Mouse (Mus musculus) neural tube, embryonic 11.5 days (tissue): ENCODE measurements at regions not wholly inside any gene's neighbourhood (a gene's known extent, or its start where the extent isn't known, plus 50 kb on each side); places are given as distances from the start of the nearest gene placed in this dataset.

Experiments used
- ATAC-seq: fragments of 200-750 bp; cut with Nextera tagmentation; 2 replicates; pipeline ENCODE4 v1.8.0; 2017; ENCODE audit warnings: moderate number of reproducible peaks, mild to moderate bottlenecking, moderate TSS enrichment, moderate library complexity; ENCODE audit not compliant: insufficient read depth, low FRiP score, low TSS enrichment
- DNase-seq: peaks from one replicate; pipeline ENCODE4 v3.0.0-alpha.2; 2015; ENCODE audit warnings: low spot score
- H3K27ac ChIP-seq: fragments of 300-500 bp; sonication (generic); 2 replicates; pipeline ENCODE4 v1.5.1; 2014; ENCODE audit warnings: low read depth, mild to moderate bottlenecking, low read length
- H3K27me3 ChIP-seq: fragments of 300-500 bp; sonication (generic); 2 replicates; pipeline ENCODE4 v1.6.1; 2014; ENCODE audit warnings: mild to moderate bottlenecking, low read length, mixed read lengths; ENCODE audit not compliant: control insufficient read depth, insufficient read depth
- H3K36me3 ChIP-seq: fragments of 300-500 bp; sonication (generic); 2 replicates; pipeline ENCODE4 v1.6.1; 2014; ENCODE audit warnings: mild to moderate bottlenecking, low read length, moderate library complexity, mixed read lengths; ENCODE audit not compliant: control insufficient read depth, insufficient read depth
- H3K4me1 ChIP-seq: fragments of 300-500 bp; sonication (generic); 2 replicates; pipeline ENCODE4 v1.6.1; 2014; ENCODE audit warnings: low read length, mixed read lengths; ENCODE audit not compliant: control insufficient read depth, insufficient read depth
- H3K4me2 ChIP-seq: fragments of 300-500 bp; sonication (generic); 2 replicates; pipeline ENCODE4 v1.6.1; 2014; ENCODE audit warnings: low read depth, mild to moderate bottlenecking, moderate library complexity
- H3K4me3 ChIP-seq: fragments of 300-500 bp; sonication (generic); 2 replicates; pipeline ENCODE4 v1.5.1; 2014; ENCODE audit warnings: low read depth, low read length
- H3K9ac ChIP-seq: fragments of 300-500 bp; sonication (generic); 2 replicates; pipeline ENCODE4 v1.6.1; 2014; ENCODE audit warnings: mild to moderate bottlenecking, low read length
- H3K9me3 ChIP-seq: fragments of 300-500 bp; sonication (generic); 2 replicates; pipeline ENCODE4 v1.6.1; 2016; ENCODE audit warnings: low read length; ENCODE audit not compliant: control insufficient read depth
- WGBS: fragments of 180-500 bp; shearing (Covaris S2); extraction: QIAGEN DNeasy Blood & Tissue Kit; methylation state at CpG from one replicate; pipeline ENCODE4 v1.1.7; 2014; 5-methylcytosine and 5-hydroxymethylcytosine counted together

DNA sequence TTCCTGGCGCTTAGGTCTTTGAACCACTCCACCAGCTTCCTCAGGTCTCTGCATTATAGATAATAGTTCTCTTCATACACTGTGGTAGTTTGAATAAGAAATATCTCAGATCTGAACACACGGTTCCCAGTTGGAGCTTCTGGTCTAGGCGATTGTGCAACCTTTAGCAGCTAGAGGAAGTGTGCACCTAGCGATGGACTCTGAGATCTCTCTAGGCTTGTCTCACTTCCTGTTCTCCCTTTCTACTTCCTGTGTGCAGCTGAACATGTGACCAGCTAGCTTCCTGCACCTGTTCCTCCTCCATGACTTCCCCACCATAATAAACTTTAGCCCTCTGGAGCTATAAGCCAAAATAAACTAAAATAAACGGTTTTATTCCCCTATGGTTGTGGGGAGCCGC is 62.9 kb upstream of the Cdyl2 start:
- no peaks in the 10 kb centered on the region for H3K36me3 ChIP-seq
- no peak overlapping the region for H3K4me2 ChIP-seq
- ATAC-seq (no peak), DNase-seq (no peak)
- H3K4me1 ChIP-seq: no peaks in the 10 kb centered on the region
- no peak overlapping the region for H3K9ac ChIP-seq
- H3K4me3 ChIP-seq: no peak overlapping the region
- H3K27me3 ChIP-seq: no peaks in the 10 kb centered on the region
- WGBS: 92% methylated on average over 6 of the region's 6 CpGs
- no peaks in the 10 kb centered on the region for H3K9me3 ChIP-seq
- no peak overlapping the region for H3K27ac ChIP-seq

- Histone ChIP-seq H3K9me3 (no peaks in the 10 kb centered on the region), H3K36me3 (no peaks in the 10 kb centered on the region), H3K4me3 (no peak overlapping the region), H3K27me3 (no peaks in the 10 kb centered on the region), H3K4me2 (no peak overlapping the region), H3K27ac (no peak overlapping the region), H3K4me1 (no peaks in the 10 kb centered on the region), H3K9ac (no peak overlapping the region)
- WGBS: 90% methylated on average over 1 of the region's 1 CpGs
- no peak for DNase-seq
- no peak for ATAC-seq
Observed at GRCm38 (mm10) chr8:116793107-116793506, 60.3 kb upstream of the Cdyl2 start.

- 89% methylated on average over 16 of the region's 16 CpGs for WGBS
Observed at GRCm38 (mm10) chr8:116790294-116790693, 57.5 kb upstream of the Cdyl2 start.

More at GRCm38 (mm10) chr8:116790294-116790693, 57.5 kb upstream of the Cdyl2 start:
- ATAC-seq (no peak), DNase-seq (no peak)
- H3K36me3 ChIP-seq: no peaks in the 10 kb centered on the region
- no peak overlapping the region for H3K4me3 ChIP-seq
- H3K27ac ChIP-seq: no peak overlapping the region
- no peaks in the 10 kb centered on the region for H3K9me3 ChIP-seq
- H3K4me2 ChIP-seq: no peak overlapping the region
- no peaks in the 10 kb centered on the region for H3K4me1 ChIP-seq
- no peaks in the 10 kb centered on the region for H3K27me3 ChIP-seq
- H3K9ac ChIP-seq: no peak overlapping the region
